Mouse (Mus musculus) granulocyte monocyte progenitor cell, adult 5-6 weeks (primary cell): Measurements from ENCODE around the gene Olfr30. TPM values are rescaled to one million over a fixed set of nuclear protein-coding genes. Genes with fewer than 3 reads are reported as not detected.
"Not testable (repeated sequence)": the region's sequence is repeated elsewhere in the genome, so short reads cannot be mapped to it uniquely, and the experiment has no call there.

Source experiments
- ATAC-seq: replicated peaks from 2 replicates; pipeline ENCODE4 v1.8.0; 2016; ENCODE audit warnings: mild to moderate bottlenecking, moderate TSS enrichment, inconsistent platforms; ENCODE audit not compliant: poor library complexity, severe bottlenecking
- total RNA-seq, 2 experiments: library from RNA; stranded (forward) in 1 of 2; stranded (reverse) in 1 of 2; fragments of 200-712, 200-1000 nt in 1 of 2; fragments of >200 nt in 1 of 2; fragmentation: Nextera tagmentation in 1 of 2; gene quantifications; 2 replicates each; pipeline ENCODE4 v1.2.3; 2014 to 2017

Gene Olfr30
- total RNA-seq (2014; fragmentation: Nextera tagmentation): not detected in 2 replicates
- total RNA-seq (2017): not detected in 2 replicates

DNA sequence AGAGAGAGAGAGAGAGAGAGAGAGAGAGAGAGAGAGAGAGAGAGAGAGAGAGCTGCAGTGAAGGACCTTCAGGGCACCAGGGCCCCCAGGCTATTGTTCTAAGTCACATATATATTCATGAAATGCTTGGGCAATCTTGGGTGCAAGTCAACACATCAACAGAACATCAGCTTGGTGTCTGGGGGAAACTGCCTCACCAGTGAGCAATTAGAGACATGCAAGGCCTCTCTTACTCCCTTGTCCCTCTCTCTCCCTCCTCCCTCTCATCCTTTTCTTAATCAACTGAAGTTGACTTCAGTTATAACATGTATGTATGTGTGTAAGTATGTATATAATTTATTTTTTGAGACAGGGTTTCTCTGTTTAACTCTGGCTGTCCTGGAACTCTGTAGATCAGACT, at the start of gene Olfr30:
Gene Olfr30, minus strand, starts transcription at position 101 of the 400 bp plus-strand sequence.
- ATAC-seq: no peak

DNA sequence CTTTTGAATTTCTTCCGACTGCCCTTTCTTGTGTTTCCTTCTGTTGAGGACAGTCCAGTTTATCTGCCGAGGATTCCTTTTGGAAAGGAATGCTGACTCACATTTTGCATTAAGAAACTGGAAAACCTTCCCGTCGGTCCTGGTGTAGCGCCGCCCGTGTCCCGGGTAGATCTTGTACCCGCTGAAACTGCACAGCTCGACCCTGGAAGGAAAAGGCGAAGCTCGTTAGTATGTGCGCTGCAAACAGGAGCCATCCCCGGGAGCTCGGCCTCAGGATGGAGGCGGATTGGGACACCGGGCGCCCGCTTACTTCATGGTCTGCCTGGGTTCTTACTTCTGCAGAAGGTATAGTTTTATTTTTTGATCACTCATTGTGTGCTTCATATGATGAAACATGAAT, 47.0 kb upstream of the Olfr30 start:
- ATAC-seq: peak; percentile 44; the same call in 1 of the 2 replicates

DNA sequence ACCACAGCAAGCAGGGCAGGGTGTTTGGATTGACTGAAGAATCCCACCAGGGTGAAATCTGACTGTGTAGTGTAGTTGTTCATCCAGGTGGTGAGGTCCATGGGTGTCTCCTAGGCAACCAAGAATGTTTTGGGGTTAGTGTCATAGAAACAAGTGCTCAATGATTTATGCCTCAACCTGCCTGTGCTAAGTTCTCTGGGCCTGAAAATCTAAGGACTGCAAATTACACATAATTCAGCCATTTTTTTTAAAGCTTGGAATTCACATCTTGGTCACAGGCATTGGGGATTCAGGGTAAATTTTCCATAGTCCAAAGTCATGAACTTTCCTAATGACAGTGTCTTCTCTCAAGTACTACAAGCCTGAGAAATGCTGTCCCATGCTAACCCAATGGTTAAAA, 40.4 kb upstream of the Olfr30 start, which contains the start of gene Olfr331:
Gene Olfr331, minus strand, starts transcription at position 101 of the 400 bp plus-strand sequence.
- not testable (repeated sequence) for ATAC-seq

DNA sequence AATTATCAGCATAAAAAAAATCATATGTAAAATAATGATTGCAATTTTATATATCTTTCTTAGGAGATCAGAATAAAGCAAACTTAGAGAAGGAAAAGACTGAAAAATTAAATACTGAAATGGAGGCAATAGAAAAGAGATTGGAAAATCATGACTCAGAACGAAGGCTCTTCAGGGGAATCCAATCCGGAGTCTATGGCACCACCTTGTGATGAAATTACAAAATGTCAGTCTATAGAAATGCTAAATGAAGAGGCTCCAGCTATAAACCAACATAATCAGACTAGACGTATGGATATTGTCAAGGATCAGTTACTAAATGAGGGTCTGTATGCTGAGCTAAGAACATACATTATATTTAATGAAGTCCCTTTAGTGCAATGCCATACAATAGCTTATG, 37.2 kb upstream of the Olfr30 start:
- no peak for ATAC-seq

DNA sequence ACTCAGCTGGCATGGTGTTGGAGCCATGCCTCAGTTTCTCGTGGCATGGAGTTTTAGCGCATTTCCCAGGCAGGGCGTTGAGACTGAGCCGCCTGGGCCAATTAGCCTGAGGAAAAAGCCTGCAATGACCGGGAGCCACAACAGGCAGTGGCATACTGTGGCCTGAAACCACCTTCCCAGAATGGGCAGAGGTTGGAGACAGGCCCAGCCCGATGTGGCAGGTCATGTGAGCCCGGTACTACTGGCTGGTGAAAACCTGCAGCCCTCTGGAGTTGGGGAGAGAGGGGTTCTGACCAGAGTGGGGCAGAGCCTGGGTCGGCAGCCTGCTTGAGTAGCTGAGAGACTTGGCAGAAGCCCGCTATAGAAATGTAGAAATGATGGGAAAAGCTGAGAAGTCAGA, 36.7 kb upstream of the Olfr30 start:
- no peak for ATAC-seq

DNA sequence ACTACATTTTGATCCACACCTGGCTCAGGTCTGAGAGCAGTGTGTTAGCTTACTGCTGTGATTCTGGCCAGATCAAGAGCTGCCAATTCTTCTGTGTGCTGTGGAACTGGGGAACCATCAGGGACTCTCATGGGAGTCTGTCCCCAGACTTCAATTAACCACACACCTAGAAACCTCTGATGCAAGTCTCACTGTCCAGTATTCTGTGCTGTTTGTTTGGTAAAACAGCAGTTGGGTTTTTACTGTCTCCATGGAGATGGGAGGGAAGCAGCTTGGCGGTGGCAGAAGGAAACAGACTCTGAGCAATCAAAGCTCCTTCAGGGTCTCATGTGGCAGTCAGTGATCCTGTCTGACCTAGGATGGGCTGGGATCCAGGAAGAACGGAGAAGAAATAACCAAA, 30.4 kb upstream of the Olfr30 start, which contains the start of gene Olfr332:
Gene Olfr332, minus strand, starts transcription at position 101 of the 400 bp plus-strand sequence.
- ATAC-seq: no peak

DNA sequence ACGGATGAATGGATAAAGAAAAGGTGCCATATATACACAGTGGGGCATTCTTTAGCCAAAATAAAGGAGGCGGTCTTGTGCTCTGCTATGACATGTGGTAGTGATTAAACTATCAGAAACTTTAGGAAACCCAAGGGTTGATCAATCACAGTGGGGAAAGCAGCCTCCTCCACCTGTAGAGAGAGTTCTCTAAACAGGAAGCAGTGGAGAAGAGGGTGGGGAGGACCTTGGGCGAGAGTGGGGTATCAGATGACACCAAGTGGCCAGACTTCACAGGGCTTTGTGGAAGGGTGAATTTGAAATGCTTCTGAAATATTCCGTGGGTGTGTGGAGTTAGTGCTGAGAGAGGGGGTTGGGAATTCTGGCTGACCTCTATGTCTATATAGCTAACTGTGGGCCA, 8.5 kb downstream of the Olfr30 start:
- no peak for ATAC-seq

DNA sequence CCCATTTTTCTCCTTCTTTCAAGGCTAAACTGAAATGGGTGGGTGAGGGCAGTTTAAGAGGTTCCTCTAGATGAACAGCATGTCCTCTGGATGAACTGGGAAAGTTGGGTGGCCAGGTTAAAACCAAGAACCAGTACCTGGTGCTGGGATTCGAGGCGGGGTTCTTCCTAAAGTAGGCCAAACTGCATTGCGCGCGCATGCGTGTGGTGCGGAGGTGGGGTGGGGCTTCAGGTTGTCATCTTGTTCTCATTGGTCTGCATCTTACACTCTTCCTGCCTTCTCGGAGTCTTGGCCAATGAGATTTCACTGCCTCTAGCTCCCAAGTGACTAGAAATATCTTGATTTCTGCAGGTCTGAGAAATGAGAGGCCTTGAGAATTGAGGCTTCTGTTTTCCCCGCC, 9.3 kb downstream of the Olfr30 start, which contains the start of gene Lypd9:
Gene Lypd9, minus strand, starts transcription at position 165 of the 400 bp plus-strand sequence.
- ATAC-seq: no peak

DNA sequence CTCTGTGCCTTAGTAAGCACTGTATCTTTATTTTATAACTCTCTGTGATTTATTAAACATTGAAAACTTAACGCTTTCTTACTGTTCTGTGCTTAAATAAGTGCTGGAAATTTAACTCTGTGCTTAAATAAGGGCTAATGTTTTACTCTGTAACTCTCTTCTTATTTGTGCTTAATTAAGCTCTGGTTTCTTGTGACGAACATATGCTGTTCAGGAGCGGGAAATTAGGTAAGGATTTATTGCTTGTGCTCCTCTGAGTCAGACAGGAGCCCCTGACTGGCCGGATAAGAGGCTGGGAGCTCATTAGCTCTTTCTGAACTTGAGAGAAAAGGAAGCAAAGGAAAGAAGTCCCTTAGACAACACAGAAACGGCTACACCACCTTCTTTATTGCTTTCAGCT, 24.2 kb downstream of the Olfr30 start:
- ATAC-seq: no peak

DNA sequence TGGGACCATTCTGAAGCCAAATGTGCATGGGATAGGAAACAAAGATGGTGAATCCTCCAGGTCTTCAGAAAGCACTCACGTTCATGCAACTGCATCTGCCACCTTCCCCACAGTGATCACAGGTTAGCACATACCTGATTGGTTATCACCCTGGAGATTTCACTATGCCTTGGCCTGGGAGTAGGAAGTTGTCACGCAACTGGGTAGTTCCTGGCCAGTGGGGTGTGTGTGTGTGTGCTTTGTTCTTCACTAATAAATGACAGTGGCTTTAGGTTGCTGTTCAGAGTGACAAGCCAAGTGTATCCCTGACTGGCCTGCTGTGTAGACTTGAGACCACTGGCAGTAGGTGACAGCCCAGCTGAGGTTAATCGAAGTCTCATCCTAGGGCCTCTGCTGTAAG, 29.8 kb downstream of the Olfr30 start, which contains the start of gene Gm12253:
Gene Gm12253, plus strand, starts transcription at position 301 of the 400 bp plus-strand sequence.
- no peak for ATAC-seq

DNA sequence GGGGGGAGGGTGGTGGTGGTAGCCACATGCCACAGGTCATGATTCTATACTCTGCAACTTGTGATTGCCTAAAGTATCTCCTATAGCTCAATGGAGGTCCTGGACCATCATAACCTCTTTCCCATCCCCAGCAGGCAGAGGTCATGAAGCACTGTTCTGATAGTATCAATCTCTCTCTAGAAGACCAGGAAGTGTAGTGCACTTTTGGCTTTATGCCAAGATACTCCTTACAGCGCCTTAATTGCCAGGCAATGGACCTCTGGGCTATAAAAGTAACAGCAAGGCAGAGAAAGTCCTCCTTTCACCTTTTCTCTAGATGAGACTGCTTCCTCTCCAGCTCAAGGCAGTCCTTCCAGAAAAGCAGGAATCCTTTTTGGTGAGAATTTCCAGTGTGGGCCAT, 41.3 kb downstream of the Olfr30 start, which contains the start of gene 1810065E05Rik:
Gene 1810065E05Rik, plus strand, starts transcription at position 297 of the 400 bp plus-strand sequence.
- no peak for ATAC-seq

DNA sequence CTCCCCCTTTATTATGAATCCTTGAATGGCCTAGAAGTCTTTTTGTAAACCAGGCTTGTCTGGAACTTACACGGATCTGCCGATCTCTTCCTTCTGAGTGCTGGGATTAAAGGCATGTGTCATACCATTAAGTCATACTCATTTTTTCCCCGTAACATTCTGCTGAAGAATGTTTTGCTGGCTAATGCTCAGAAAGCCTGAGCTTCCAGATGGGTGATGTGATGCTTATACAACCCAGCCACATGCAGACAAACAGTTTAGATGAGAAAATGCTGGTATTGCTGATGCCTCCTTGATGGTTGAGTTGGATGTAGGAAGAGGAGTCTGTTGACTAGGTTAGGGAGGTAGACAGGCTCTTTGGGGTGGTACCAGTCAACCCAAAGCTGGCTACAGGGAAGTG, 43.7 kb downstream of the Olfr30 start:
- no peak for ATAC-seq

DNA sequence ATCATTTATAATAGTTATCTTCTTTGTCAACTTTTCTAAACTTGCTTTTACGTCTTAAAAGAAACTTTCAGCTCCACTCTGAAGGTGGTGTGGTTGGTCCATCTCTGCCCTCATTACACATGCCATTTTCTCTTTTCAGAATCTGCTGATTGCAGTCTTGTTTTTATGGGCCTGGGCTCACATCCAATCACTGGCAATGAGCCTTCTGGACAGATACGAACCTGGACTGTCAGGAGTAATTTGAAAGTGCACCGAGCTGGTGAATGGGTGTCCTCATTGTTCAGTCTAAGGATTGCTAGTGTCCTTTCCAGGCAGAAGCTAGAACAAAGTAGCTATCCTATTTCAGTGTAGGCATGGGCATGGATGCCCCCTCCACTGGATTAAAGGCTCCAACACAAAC, 54.0 kb downstream of the Olfr30 start:
- ATAC-seq: no peak

Other genes with a start within 250 kb of the Olfr30 start
- 2.2 TPM in 1 of 2 replicates, not detected in the other for gene 4930438A08Rik, start 187.5 kb downstream of the Olfr30 start, total RNA-seq (2014; fragmentation: Nextera tagmentation)
- gene 4930438A08Rik, start 187.5 kb downstream of the Olfr30 start, total RNA-seq (2017): 2.8 and 4.7 TPM in 2 replicates
- 35.3 and 35.8 TPM in 2 replicates for gene Zfp692, start 155.2 kb downstream of the Olfr30 start, total RNA-seq (2014; fragmentation: Nextera tagmentation)
- 22.7 and 27.7 TPM in 2 replicates for gene Zfp692, start 155.2 kb downstream of the Olfr30 start, total RNA-seq (2017)
- gene Zfp672, start 131.9 kb downstream of the Olfr30 start, total RNA-seq (2014; fragmentation: Nextera tagmentation): 10.9 and 19.5 TPM in 2 replicates
- 22.6 and 26.4 TPM in 2 replicates for gene Zfp672, start 131.9 kb downstream of the Olfr30 start, total RNA-seq (2017)
- gene Sh3bp5l, start 131.5 kb downstream of the Olfr30 start, total RNA-seq (2014; fragmentation: Nextera tagmentation): 4.5 and 10.7 TPM in 2 replicates
- gene Sh3bp5l, start 131.5 kb downstream of the Olfr30 start, total RNA-seq (2017): 10.3 and 17.8 TPM in 2 replicates
- not detected in 2 replicates for gene Lypd8, start 83.2 kb downstream of the Olfr30 start, total RNA-seq (2014; fragmentation: Nextera tagmentation)
- gene Lypd8, start 83.2 kb downstream of the Olfr30 start, total RNA-seq (2017): not detected in 2 replicates
- gene 1810065E05Rik, start 41.2 kb downstream of the Olfr30 start, total RNA-seq (2014; fragmentation: Nextera tagmentation): not detected in 2 replicates
- gene 1810065E05Rik, start 41.2 kb downstream of the Olfr30 start, total RNA-seq (2017): not detected in 2 replicates
- gene Gm12253, start 29.7 kb downstream of the Olfr30 start, total RNA-seq (2014; fragmentation: Nextera tagmentation): not detected in 2 replicates
- not detected in 2 replicates for gene Gm12253, start 29.7 kb downstream of the Olfr30 start, total RNA-seq (2017)
- gene Lypd9, start 9.3 kb downstream of the Olfr30 start, total RNA-seq (2014; fragmentation: Nextera tagmentation): not detected in 2 replicates
- gene Lypd9, start 9.3 kb downstream of the Olfr30 start, total RNA-seq (2017): not detected in 2 replicates
- gene Olfr332, start 30.3 kb upstream of the Olfr30 start, total RNA-seq (2014; fragmentation: Nextera tagmentation): not detected in 2 replicates
- gene Olfr332, start 30.3 kb upstream of the Olfr30 start, total RNA-seq (2017): not detected in 2 replicates
- not detected in 2 replicates for gene Olfr331, start 40.3 kb upstream of the Olfr30 start, total RNA-seq (2014; fragmentation: Nextera tagmentation)
- not detected in 2 replicates for gene Olfr331, start 40.3 kb upstream of the Olfr30 start, total RNA-seq (2017)
- not detected in 2 replicates for gene Olfr330, start 72.6 kb upstream of the Olfr30 start, total RNA-seq (2014; fragmentation: Nextera tagmentation)
- not detected in 2 replicates for gene Olfr330, start 72.6 kb upstream of the Olfr30 start, total RNA-seq (2017)
- gene Olfr329-ps, start 84.2 kb upstream of the Olfr30 start, total RNA-seq (2014; fragmentation: Nextera tagmentation): not detected in 2 replicates
- not detected in 2 replicates for gene Olfr329-ps, start 84.2 kb upstream of the Olfr30 start, total RNA-seq (2017)
- gene Olfr328, start 93.4 kb upstream of the Olfr30 start, total RNA-seq (2014; fragmentation: Nextera tagmentation): not detected in 2 replicates
- not detected in 2 replicates for gene Olfr328, start 93.4 kb upstream of the Olfr30 start, total RNA-seq (2017)
- not detected in 2 replicates for gene Olfr224, start 108.3 kb upstream of the Olfr30 start, total RNA-seq (2014; fragmentation: Nextera tagmentation)
- not detected in 2 replicates for gene Olfr224, start 108.3 kb upstream of the Olfr30 start, total RNA-seq (2017)
- not detected in 2 replicates for gene Olfr325, start 115.5 kb upstream of the Olfr30 start, total RNA-seq (2014; fragmentation: Nextera tagmentation)
- not detected in 2 replicates for gene Olfr325, start 115.5 kb upstream of the Olfr30 start, total RNA-seq (2017)
- not detected in 2 replicates for gene Olfr324, start 132.8 kb upstream of the Olfr30 start, total RNA-seq (2014; fragmentation: Nextera tagmentation)
- gene Olfr324, start 132.8 kb upstream of the Olfr30 start, total RNA-seq (2017): not detected in 2 replicates
- gene 2210407C18Rik, start 153.8 kb upstream of the Olfr30 start, total RNA-seq (2014; fragmentation: Nextera tagmentation): not detected in 2 replicates
- not detected in 2 replicates for gene 2210407C18Rik, start 153.8 kb upstream of the Olfr30 start, total RNA-seq (2017)
- not detected in 2 replicates for gene Olfr323, start 168.2 kb upstream of the Olfr30 start, total RNA-seq (2014; fragmentation: Nextera tagmentation)
- gene Olfr323, start 168.2 kb upstream of the Olfr30 start, total RNA-seq (2017): not detected in 2 replicates
- gene Trim58, start 178.2 kb upstream of the Olfr30 start, total RNA-seq (2014; fragmentation: Nextera tagmentation): 1.4 and 1.6 TPM in 2 replicates
- gene Trim58, start 178.2 kb upstream of the Olfr30 start, total RNA-seq (2017): 0.31 and 0.56 TPM in 2 replicates
- not detected in 2 replicates for gene Olfr322, start 196.5 kb upstream of the Olfr30 start, total RNA-seq (2014; fragmentation: Nextera tagmentation)
- not detected in 2 replicates for gene Olfr322, start 196.5 kb upstream of the Olfr30 start, total RNA-seq (2017)
- not detected in 2 replicates for gene Olfr320, start 218.8 kb upstream of the Olfr30 start, total RNA-seq (2014; fragmentation: Nextera tagmentation)
- not detected in 2 replicates for gene Olfr320, start 218.8 kb upstream of the Olfr30 start, total RNA-seq (2017)
- not detected in 2 replicates for gene Olfr319, start 236.9 kb upstream of the Olfr30 start, total RNA-seq (2014; fragmentation: Nextera tagmentation)
- not detected in 2 replicates for gene Olfr319, start 236.9 kb upstream of the Olfr30 start, total RNA-seq (2017)